Mouse (Mus musculus): ENCODE measurements around the gene Fam117a. TPM values are rescaled to one million over a fixed set of nuclear protein-coding genes. Genes with fewer than 3 reads are reported as not detected.
"Not testable (repeated sequence)": the region's sequence is repeated elsewhere in the genome, so short reads cannot be mapped to it uniquely, and the experiment has no call there.

Gene Fam117a
- polyA plus RNA-seq, 1 experiment from 2014 or later: 2.5 TPM

- WGBS: 59% methylated on average over 14 of the region's 14 CpGs
- no peak overlapping the region for H3K4me3 ChIP-seq (replicated peaks; ENCODE audit: low read depth, low read length)
- no peak overlapping the region for H3K9ac ChIP-seq (replicated peaks; ENCODE audit: low read length)
- no peaks in the 10 kb centered on the region for H3K27me3 ChIP-seq (ENCODE audit: control insufficient read depth, insufficient read depth, low read length)
- H3K4me1 ChIP-seq (ENCODE audit: control insufficient read depth, insufficient read depth, low read length): no peaks in the 10 kb centered on the region
- H3K4me2 ChIP-seq (ENCODE audit: low read length): no peak overlapping the region
- no peak for ATAC-seq (ENCODE audit: low FRiP score, low TSS enrichment)
- peak; percentile 88 for DNase-seq
- H3K9me3 ChIP-seq (ENCODE audit: control insufficient read depth, low read length): no peaks in the 10 kb centered on the region
- no peak overlapping the region for H3K27ac ChIP-seq (replicated peaks; ENCODE audit: low read depth, low read length)
- no peaks in the 10 kb centered on the region for H3K36me3 ChIP-seq (ENCODE audit: control insufficient read depth, insufficient read depth, low read length)
Observed at GRCm38 (mm10) chr11:95397843-95398835, 61.3 kb downstream of the Fam117a start.

DNA sequence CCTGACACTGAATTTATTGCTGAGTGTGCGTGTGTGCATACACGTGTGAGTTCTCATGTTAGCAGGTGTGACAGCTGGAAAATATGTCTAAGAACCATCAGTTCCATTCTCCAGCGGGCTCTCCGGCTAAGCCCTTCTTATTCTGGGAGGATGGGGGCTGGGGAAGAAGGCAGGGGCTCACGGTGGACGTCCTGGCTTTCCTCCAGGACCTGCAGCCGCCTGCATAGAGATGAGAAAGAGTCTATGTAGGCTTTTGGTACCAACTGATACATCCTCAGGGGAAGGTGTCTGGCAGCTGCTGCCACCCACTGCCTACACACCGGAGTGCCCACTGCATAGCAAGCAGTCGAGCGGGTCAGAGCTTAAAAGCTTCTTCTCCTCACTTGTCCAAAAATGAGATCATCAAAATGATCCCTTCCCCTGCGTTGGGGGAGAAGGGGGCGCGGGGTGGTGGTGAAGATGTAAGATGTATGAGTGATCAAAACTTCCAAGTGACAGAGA is 62.8 kb downstream of the Fam117a start:
- H3K4me2 ChIP-seq (ENCODE audit: low read length): no peak overlapping the region
- no peak overlapping the region for H3K4me3 ChIP-seq (replicated peaks; ENCODE audit: low read depth, low read length)
- no peak overlapping the region; the same call in 1 of the 2 replicates for H3K27ac ChIP-seq (replicated peaks; ENCODE audit: low read depth, low read length)
- H3K36me3 ChIP-seq (ENCODE audit: control insufficient read depth, insufficient read depth, low read length): no peaks in the 10 kb centered on the region
- H3K27me3 ChIP-seq (ENCODE audit: control insufficient read depth, insufficient read depth, low read length): no peaks in the 10 kb centered on the region
- H3K4me1 ChIP-seq (ENCODE audit: control insufficient read depth, insufficient read depth, low read length): no peaks in the 10 kb centered on the region
- no peaks in the 10 kb centered on the region for H3K9me3 ChIP-seq (ENCODE audit: control insufficient read depth, low read length)
- ATAC-seq (ENCODE audit: low FRiP score, low TSS enrichment) (no peak), DNase-seq (no peak)
- H3K9ac ChIP-seq (replicated peaks; ENCODE audit: low read length): no peak overlapping the region
- 60% methylated on average over 13 of the region's 13 CpGs for WGBS

- ATAC-seq (ENCODE audit: low FRiP score, low TSS enrichment): no peak
- Histone ChIP-seq H3K9me3 (ENCODE audit: control insufficient read depth, low read length) (no peaks in the 10 kb centered on the region), H3K4me1 (ENCODE audit: control insufficient read depth, insufficient read depth, low read length) (no peaks in the 10 kb centered on the region), H3K27me3 (ENCODE audit: control insufficient read depth, insufficient read depth, low read length) (no peaks in the 10 kb centered on the region), H3K36me3 (ENCODE audit: control insufficient read depth, insufficient read depth, low read length) (no peaks in the 10 kb centered on the region), H3K9ac (replicated peaks; ENCODE audit: low read length) (no peak overlapping the region), H3K4me2 (ENCODE audit: low read length) (no peak overlapping the region), H3K4me3 (replicated peaks; ENCODE audit: low read depth, low read length) (no peak overlapping the region), H3K27ac (replicated peaks; ENCODE audit: low read depth, low read length) (no peak overlapping the region)
- WGBS: 86% methylated on average over 5 of the region's 5 CpGs
- DNase-seq: no peak
Observed at GRCm38 (mm10) chr11:95401568-95401967, 64.8 kb downstream of the Fam117a start.

- WGBS: 33% methylated on average over 5 of the region's 5 CpGs
- Histone ChIP-seq H3K4me3 (replicated peaks; ENCODE audit: low read depth, low read length) (no peak overlapping the region), H3K9ac (replicated peaks; ENCODE audit: low read length) (no peak overlapping the region), H3K27ac (replicated peaks; ENCODE audit: low read depth, low read length) (no peak overlapping the region), H3K36me3 (ENCODE audit: control insufficient read depth, insufficient read depth, low read length) (no peaks in the 10 kb centered on the region), H3K4me1 (ENCODE audit: control insufficient read depth, insufficient read depth, low read length) (no peaks in the 10 kb centered on the region), H3K9me3 (ENCODE audit: control insufficient read depth, low read length) (no peaks in the 10 kb centered on the region), H3K27me3 (ENCODE audit: control insufficient read depth, insufficient read depth, low read length) (no peaks in the 10 kb centered on the region), H3K4me2 (ENCODE audit: low read length) (no peak overlapping the region)
- DNase-seq: no peak
- no peak for ATAC-seq (ENCODE audit: low FRiP score, low TSS enrichment)
Observed at GRCm38 (mm10) chr11:95402196-95402595, 65.4 kb downstream of the Fam117a start.

GRCm38 (mm10) chr11:95402658-95403101 is 65.9 kb downstream of the Fam117a start:
- no peak overlapping the region for H3K4me2 ChIP-seq (ENCODE audit: low read length)
- no peak overlapping the region for H3K27ac ChIP-seq (replicated peaks; ENCODE audit: low read depth, low read length)
- DNase-seq (no peak), ATAC-seq (ENCODE audit: low FRiP score, low TSS enrichment) (no peak)
- no peaks in the 10 kb centered on the region for H3K9me3 ChIP-seq (ENCODE audit: control insufficient read depth, low read length)
- no peaks in the 10 kb centered on the region for H3K27me3 ChIP-seq (ENCODE audit: control insufficient read depth, insufficient read depth, low read length)
- H3K36me3 ChIP-seq (ENCODE audit: control insufficient read depth, insufficient read depth, low read length): no peaks in the 10 kb centered on the region
- H3K9ac ChIP-seq (replicated peaks; ENCODE audit: low read length): no peak overlapping the region
- no peaks in the 10 kb centered on the region for H3K4me1 ChIP-seq (ENCODE audit: control insufficient read depth, insufficient read depth, low read length)
- 44% methylated on average over 8 of the region's 8 CpGs for WGBS
- H3K4me3 ChIP-seq (replicated peaks; ENCODE audit: low read depth, low read length): no peak overlapping the region

- ATAC-seq (ENCODE audit: low FRiP score, low TSS enrichment): no peak
- Histone ChIP-seq H3K9me3 (ENCODE audit: control insufficient read depth, low read length) (no peaks in the 10 kb centered on the region), H3K4me3 (replicated peaks; ENCODE audit: low read depth, low read length) (no peak overlapping the region), H3K9ac (replicated peaks; ENCODE audit: low read length) (no peak overlapping the region), H3K36me3 (ENCODE audit: control insufficient read depth, insufficient read depth, low read length) (no peaks in the 10 kb centered on the region), H3K4me2 (ENCODE audit: low read length) (no peak overlapping the region), H3K27me3 (ENCODE audit: control insufficient read depth, insufficient read depth, low read length) (no peaks in the 10 kb centered on the region), H3K4me1 (ENCODE audit: control insufficient read depth, insufficient read depth, low read length) (no peaks in the 10 kb centered on the region), H3K27ac (replicated peaks; ENCODE audit: low read depth, low read length) (no peak overlapping the region)
- DNase-seq: no peak
- WGBS: 69% methylated on average over 16 of the region's 16 CpGs
Observed at GRCm38 (mm10) chr11:95403382-95404340, 66.8 kb downstream of the Fam117a start.

DNA sequence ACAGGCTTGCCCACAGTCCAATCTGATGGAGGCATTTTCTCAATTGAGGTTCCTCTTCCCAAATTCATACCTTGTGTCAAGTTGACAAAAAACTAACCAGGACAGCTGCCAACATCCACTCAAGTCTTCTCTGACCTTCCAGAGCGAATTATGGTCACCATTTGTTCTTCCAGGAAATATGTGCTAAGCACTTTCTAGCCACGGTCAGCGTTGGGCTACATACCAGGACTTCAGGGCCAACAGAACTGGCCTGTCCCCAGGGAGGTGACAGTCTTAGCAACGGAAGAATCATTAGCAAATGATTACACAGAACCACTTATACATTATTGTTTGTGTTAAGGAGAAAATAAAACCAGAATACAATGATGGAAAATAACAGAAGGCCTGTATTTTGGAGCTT is 69.0 kb downstream of the Fam117a start:
- Histone ChIP-seq H3K36me3 (ENCODE audit: control insufficient read depth, insufficient read depth, low read length) (no peaks in the 10 kb centered on the region), H3K9ac (replicated peaks; ENCODE audit: low read length) (no peak overlapping the region), H3K4me2 (ENCODE audit: low read length) (no peak overlapping the region), H3K9me3 (ENCODE audit: control insufficient read depth, low read length) (no peaks in the 10 kb centered on the region), H3K4me3 (replicated peaks; ENCODE audit: low read depth, low read length) (no peak overlapping the region), H3K27me3 (ENCODE audit: control insufficient read depth, insufficient read depth, low read length) (no peaks in the 10 kb centered on the region), H3K4me1 (ENCODE audit: control insufficient read depth, insufficient read depth, low read length) (no peaks in the 10 kb centered on the region), H3K27ac (replicated peaks; ENCODE audit: low read depth, low read length) (no peak overlapping the region)
- WGBS: 86% methylated on average over 4 of the region's 4 CpGs
- ATAC-seq (ENCODE audit: low FRiP score, low TSS enrichment) (no peak), DNase-seq (no peak)

GRCm38 (mm10) chr11:95406398-95406797 is 69.6 kb downstream of the Fam117a start:
- not testable (repeated sequence) for H3K4me2 ChIP-seq (ENCODE audit: low read length); H3K36me3 ChIP-seq (ENCODE audit: control insufficient read depth, insufficient read depth, low read length); DNase-seq; H3K4me1 ChIP-seq (ENCODE audit: control insufficient read depth, insufficient read depth, low read length); H3K4me3 ChIP-seq (replicated peaks; ENCODE audit: low read depth, low read length); H3K27ac ChIP-seq (replicated peaks; ENCODE audit: low read depth, low read length); H3K27me3 ChIP-seq (ENCODE audit: control insufficient read depth, insufficient read depth, low read length); H3K9me3 ChIP-seq (ENCODE audit: control insufficient read depth, low read length); ATAC-seq (ENCODE audit: low FRiP score, low TSS enrichment); H3K9ac ChIP-seq (replicated peaks; ENCODE audit: low read length)
- WGBS: 95% methylated on average over 5 of the region's 5 CpGs

All from midbrain, embryonic 14.5 days (tissue).